Mouse (Mus musculus) Patski (cell line): ENCODE measurements around the gene Manbal. TPM values are rescaled to one million over a fixed set of nuclear protein-coding genes. Genes with fewer than 3 reads are reported as not detected.

Experiments used
- ATAC-seq: fragments of 100-300 bp; one replicate; pipeline ENCODE4 v1.8.0; 2021
- CTCF ChIA-PET: fragments of 350-600 bp; sonication (Branson Sonifier 250); formaldehyde crosslinking; loops from one replicate; lab custom pipeline; 2022; ENCODE audit warnings: inconsistent platforms; lab: Charles Lee
- POLR2A ChIA-PET: fragments of 350-600 bp; sonication (Branson Sonifier 250); formaldehyde crosslinking; loops from one replicate; lab custom pipeline; 2022; ENCODE audit warnings: antibody characterized with exemption, inconsistent platforms; lab: Charles Lee
- DNase-seq: peaks from one replicate; pipeline ENCODE4 v3.0.0-alpha.2; 2011; ENCODE audit warnings: low read depth, low spot score
- H3K27me3 ChIP-seq: fragments of 371-371 bp; one replicate; pipeline ENCODE4 v1.5.1; 2021
- CTCF ChIP-seq: fragments of 100-300 bp; IDR thresholded peaks from one replicate; pipeline ENCODE4 v1.5.1; 2021
- in situ Hi-C: fragments of 300-500 bp; cut with MboI; formaldehyde crosslinking; loops from 3 replicates; pipeline ENCODE4 v1.11.1; 2018; ENCODE audit warnings: low pct_unique_long_range_greater_than_20kb, mixed read lengths
- polyA plus RNA-seq: library from polyadenylated mRNA; unstranded; gene quantifications from one replicate; pipeline ENCODE4 v1.2.3, GENCODE M21; 2021

Manbal gene
- polyA plus RNA-seq, 1 experiment from 2014 or later: 63.9 TPM

DNA sequence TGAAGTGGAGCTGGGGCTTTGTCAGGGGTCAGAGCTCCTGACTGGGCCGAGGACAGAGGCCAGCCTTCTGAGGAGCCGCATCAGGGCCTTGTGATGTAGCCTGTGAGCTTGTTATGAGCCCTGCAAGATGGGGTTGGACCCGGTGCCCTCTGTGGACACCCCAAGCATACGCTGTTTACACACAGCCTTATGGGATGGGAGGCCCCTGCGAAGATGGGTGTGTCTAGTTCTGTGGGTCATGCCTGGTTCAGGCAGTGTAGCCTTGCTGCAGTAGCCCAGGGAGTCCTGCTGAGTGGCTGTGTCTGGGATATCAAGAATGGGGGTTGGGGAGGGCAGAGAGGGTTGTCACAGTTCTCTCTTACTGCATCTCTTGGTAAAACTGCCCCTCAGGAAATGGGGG, 64.5 kb downstream of the Manbal start:
- TF ChIP-seq CTCF: no peak
- ChIA-PET CTCF (no interaction called here), POLR2A (interaction anchor here (1.6 kb wide), 1 partner anchor 10 kb away, joined by 5 read pairs; no protein-coding TSS in a partner anchor)
- in situ Hi-C loops: no loop called here
- DNase-seq (no peak), ATAC-seq (no peak)
- no peaks in the 10 kb centered on the region for H3K27me3 ChIP-seq

DNA sequence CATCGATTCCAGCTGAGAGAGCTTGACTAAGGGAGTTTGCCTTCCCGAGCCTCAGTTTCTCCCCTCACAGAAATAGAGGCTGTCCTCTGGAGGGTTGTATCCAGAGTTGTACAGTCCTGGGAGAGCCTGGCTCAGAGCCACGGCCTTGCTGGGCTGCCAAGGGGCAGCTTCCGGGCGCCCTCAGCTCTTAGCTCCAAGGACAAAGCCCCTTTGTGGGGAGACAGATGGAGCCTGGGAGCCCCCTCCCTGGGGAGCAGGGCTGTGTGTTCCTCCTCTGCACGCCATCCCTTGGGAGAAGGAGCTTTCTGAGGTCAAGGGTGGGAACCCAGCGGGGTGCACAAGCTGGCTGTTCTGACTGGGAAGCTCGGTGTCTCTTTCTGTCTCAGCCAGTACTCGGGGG, 65.1 kb downstream of the Manbal start:
- DNase-seq (no peak), ATAC-seq (no peak)
- no peaks in the 10 kb centered on the region for H3K27me3 ChIP-seq
- POLR2A ChIA-PET: interaction anchor here (1.6 kb wide), 1 partner anchor 9 kb away, joined by 5 read pairs; no protein-coding TSS in a partner anchor
- no peak for TF ChIP-seq CTCF
- CTCF ChIA-PET: no interaction called here
- in situ Hi-C loops: no loop called here

DNA sequence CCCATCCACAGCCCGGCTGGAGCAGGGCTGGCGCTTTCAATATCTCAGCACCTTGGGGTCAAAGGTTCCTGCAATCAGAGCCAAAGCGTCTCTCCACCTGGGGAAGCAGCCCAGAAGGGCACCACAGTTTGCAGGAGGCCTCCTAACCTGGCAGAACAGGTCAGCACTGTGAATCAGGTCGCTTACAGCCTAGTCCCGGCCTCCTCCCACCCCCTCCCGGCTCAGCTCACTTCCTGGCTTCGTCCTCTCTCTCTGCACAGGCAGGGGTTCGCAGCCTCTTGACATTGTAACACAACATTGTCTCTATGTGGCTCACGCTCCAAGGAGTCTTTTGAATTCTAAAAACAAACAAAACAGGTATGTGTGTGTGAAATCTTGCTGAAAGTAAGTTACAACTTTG, 66.6 kb downstream of the Manbal start:
- in situ Hi-C loops: no loop called here
- no peak for TF ChIP-seq CTCF
- ChIA-PET CTCF (no interaction called here), POLR2A (no interaction called here)
- ATAC-seq: no peak
- H3K27me3 ChIP-seq: no peaks in the 10 kb centered on the region
- no peak for DNase-seq

DNA sequence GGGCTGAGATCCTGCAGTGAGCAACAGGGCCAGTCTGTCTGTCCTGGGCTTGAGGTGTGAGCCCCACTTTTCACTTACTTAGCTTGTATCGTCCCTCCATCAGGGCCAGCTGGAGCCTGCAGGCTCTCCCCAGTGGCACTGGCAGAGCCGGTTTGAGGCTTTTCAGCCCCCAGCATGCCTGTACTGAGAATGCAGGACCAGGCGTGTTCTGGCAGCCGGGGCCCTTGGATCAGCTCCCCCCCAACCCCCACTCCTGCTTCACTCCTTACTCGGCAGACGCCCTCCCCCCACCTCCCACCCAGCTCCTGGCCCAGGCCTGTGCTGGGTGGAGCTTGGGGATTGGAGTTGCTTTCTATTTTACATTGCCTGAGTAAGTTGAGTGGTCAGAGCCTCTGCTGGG, 67.1 kb downstream of the Manbal start:
- DNase-seq: no peak
- in situ Hi-C loops: no loop called here
- POLR2A ChIA-PET: no interaction called here
- no peaks in the 10 kb centered on the region for H3K27me3 ChIP-seq
- CTCF ChIA-PET: no interaction called here
- ATAC-seq: no peak
- TF ChIP-seq CTCF: no peak

DNA sequence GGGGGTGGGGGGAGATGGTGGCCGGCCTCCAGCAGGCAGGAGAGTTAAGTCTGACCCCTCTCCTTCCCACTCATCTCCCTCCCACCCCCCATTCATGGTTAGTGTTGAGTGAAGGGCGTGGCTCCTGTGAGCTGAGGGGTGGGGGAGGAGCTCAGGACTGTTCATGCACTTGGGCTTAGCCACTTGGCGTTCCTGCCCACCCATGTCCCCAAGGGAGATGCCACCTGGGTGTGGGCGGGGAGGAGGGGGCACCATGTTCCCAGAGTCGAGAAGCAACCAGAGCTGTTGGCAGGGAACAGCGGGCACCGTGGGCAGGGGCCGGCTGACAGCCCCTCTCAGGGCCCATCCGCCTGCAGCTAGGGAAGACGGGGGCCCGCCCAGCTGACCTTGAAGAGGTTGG, 69.1 kb downstream of the Manbal start:
- POLR2A ChIA-PET: no interaction called here
- in situ Hi-C loops: no loop called here
- no peaks in the 10 kb centered on the region for H3K27me3 ChIP-seq
- TF ChIP-seq CTCF: no peak
- ATAC-seq: no peak
- CTCF ChIA-PET: interaction anchor here (1.3 kb wide), 1 partner anchor 21 kb away, joined by 5 read pairs; no protein-coding TSS in a partner anchor
- no peak for DNase-seq

DNA sequence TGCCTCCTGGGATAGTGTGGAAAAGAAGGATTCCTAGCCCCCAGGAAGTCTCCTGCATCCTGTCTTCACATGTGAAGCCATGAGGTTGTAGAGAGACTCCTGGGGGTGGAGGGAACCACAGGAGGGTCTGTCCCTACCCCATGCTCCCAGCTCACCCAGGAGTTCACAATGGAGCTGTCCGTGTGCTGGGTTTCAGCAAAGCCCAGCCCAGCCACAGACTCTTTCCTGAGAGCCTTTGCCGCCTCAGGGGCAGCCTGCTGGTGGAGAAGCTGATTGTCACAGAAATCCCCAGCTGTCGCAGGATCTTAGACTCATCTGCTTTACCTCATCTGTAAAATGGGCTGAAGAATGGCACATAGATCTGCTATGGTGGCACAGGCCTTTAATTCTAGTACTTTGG, 69.7 kb downstream of the Manbal start:
- no peak for ATAC-seq
- ChIA-PET POLR2A (interaction anchor here (0.8 kb wide), 1 partner anchor 13 kb away, joined by 3 read pairs; no protein-coding TSS in a partner anchor), CTCF (interaction anchor here (1.3 to 1.9 kb wide), 3 partner anchors 10 to 96 kb away, joined by 4 to 5 read pairs (median 4); no protein-coding TSS in a partner anchor)
- no peak for DNase-seq
- in situ Hi-C loops: no loop called here
- no peaks in the 10 kb centered on the region for H3K27me3 ChIP-seq
- TF ChIP-seq CTCF: no peak

DNA sequence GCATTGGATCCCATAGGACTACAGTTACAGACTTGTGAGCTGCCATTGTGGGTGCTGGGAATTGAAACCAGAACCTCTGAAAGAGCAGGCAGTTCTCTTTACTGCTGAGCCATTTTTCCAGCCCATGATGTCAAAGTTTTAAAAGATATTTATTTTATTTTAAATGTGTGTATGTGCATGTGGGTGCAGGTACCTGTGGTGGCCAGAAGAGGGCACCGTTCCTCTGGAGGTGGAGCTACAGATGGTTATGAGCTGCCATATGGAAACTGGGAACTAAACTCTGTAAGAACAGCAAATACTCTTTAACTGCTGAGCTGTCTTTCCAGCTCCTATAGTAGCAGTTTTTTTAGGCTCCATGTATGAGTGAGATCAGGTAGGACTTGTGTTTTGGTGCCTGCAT, 74.0 kb downstream of the Manbal start:
- ChIA-PET CTCF (no interaction called here), POLR2A (interaction anchor here (0.6 to 1.0 kb wide), 3 partner anchors 9 to 42 kb away, joined by 3 to 5 read pairs (median 3); no protein-coding TSS in a partner anchor)
- DNase-seq: no peak
- H3K27me3 ChIP-seq: no peaks in the 10 kb centered on the region
- in situ Hi-C loops: no loop called here
- no peak for TF ChIP-seq CTCF
- no peak for ATAC-seq

Other genes starting within 250 kb of the Manbal start
- 64.5 TPM for gene Samhd1, start 232.3 kb upstream of the Manbal start, polyA plus RNA-seq
- gene Rbl1, start 163.1 kb upstream of the Manbal start, polyA plus RNA-seq: 14.7 TPM
- gene Rpn2, start 88.6 kb upstream of the Manbal start, polyA plus RNA-seq: 391 TPM
- 0.40 TPM for gene Mroh8, start 88.0 kb upstream of the Manbal start, polyA plus RNA-seq
- not detected for gene Ghrh, start 20.1 kb upstream of the Manbal start, polyA plus RNA-seq
- gene Src, start 50.9 kb downstream of the Manbal start, polyA plus RNA-seq: 76.9 TPM
- 2.2 TPM for gene Nnat, start 192.5 kb downstream of the Manbal start, polyA plus RNA-seq
- gene Blcap, start 203.7 kb downstream of the Manbal start, polyA plus RNA-seq: 47.3 TPM